Mouse (Mus musculus) hindbrain, postnatal 0 days (tissue): Measurements from ENCODE around the gene Gpatch2. TPM values are rescaled to one million over a fixed set of nuclear protein-coding genes. Genes with fewer than 3 reads are reported as not detected.
A peak's percentile ranks its signal among the peaks of the same experiment; 100 is the strongest.

ENCODE experiments used
- ATAC-seq: fragments of 200-750 bp; cut with Nextera tagmentation; 2 replicates; pipeline ENCODE4 v1.8.0; 2017; ENCODE audit warnings: mild to moderate bottlenecking, moderate TSS enrichment, moderate library complexity
- DNase-seq: peaks from one replicate; pipeline ENCODE4 v3.0.0-alpha.2; 2015; ENCODE audit warnings: low spot score
- H3K27ac ChIP-seq: fragments of 300-500 bp; sonication (generic); 2 replicates; pipeline ENCODE4 v1.5.1; 2014; ENCODE audit warnings: mild to moderate bottlenecking
- H3K27me3 ChIP-seq: fragments of 300-500 bp; sonication (generic); 2 replicates; pipeline ENCODE4 v1.6.1; 2014; ENCODE audit warnings: low read length, mixed read lengths; ENCODE audit not compliant: insufficient read depth
- H3K36me3 ChIP-seq: fragments of 300-500 bp; sonication (generic); 2 replicates; pipeline ENCODE4 v1.6.1; 2014; ENCODE audit warnings: low read length, mixed read lengths; ENCODE audit not compliant: insufficient read depth
- H3K4me1 ChIP-seq: fragments of 300-500 bp; sonication (generic); 2 replicates; pipeline ENCODE4 v1.6.1; 2014; ENCODE audit warnings: antibody characterized with exemption, low read length, mixed read lengths; ENCODE audit not compliant: insufficient read depth
- H3K4me2 ChIP-seq: fragments of 300-500 bp; sonication (generic); 2 replicates; pipeline ENCODE4 v1.6.1; 2014; ENCODE audit warnings: low read depth, mild to moderate bottlenecking, low read length, moderate library complexity, mixed read lengths
- H3K4me3 ChIP-seq: fragments of 300-500 bp; sonication (generic); 2 replicates; pipeline ENCODE4 v1.5.1; 2014; ENCODE audit warnings: low read length
- H3K9ac ChIP-seq: fragments of 300-500 bp; sonication (generic); replicated peaks from 2 replicates; pipeline ENCODE4 v1.6.1; 2014; ENCODE audit warnings: mild to moderate bottlenecking, low read length, moderate library complexity, mixed read lengths
- H3K9me3 ChIP-seq: fragments of 300-500 bp; sonication (generic); 2 replicates; pipeline ENCODE4 v1.6.1; 2016; ENCODE audit warnings: low read length, mixed read lengths
- CTCF ChIP-seq: IDR thresholded peaks from 2 replicates; pipeline ENCODE4 v1.5.1; 2016; ENCODE audit warnings: antibody characterized with exemption, control low read depth, low read depth
- WGBS: fragments of 180-500 bp; shearing (Covaris S2); extraction: QIAGEN DNeasy Blood & Tissue Kit; methylation state at CpG from one replicate; pipeline ENCODE4 v1.1.7; 2014; 5-methylcytosine and 5-hydroxymethylcytosine counted together
- polyA plus RNA-seq: library from polyadenylated mRNA; unstranded; fragments of >200 nt; fragmentation: Nextera tagmentation; extraction: Ambion mirVana; gene quantifications from 2 replicates; pipeline ENCODE4 v1.2.1, GENCODE M21; 2015
- total RNA-seq: library from RNA; depleted of rRNA; stranded (reverse); fragments of >200 nt; gene quantifications from 2 replicates; pipeline ENCODE4 v1.2.3, GENCODE M21; 2014

The Gpatch2 gene
- total and polyA plus RNA-seq, 2 experiments from 2014 or later = 12.4 to 20.1 TPM

- H3K9ac ChIP-seq = no peak overlapping the region
- ATAC-seq (no peak), DNase-seq (peak; percentile 51)
- TF ChIP-seq CTCF = no peak
- H3K36me3 ChIP-seq = no peaks in the 10 kb centered on the region
- 52% methylated on average over 5 of the region's 5 CpGs for WGBS
- H3K27ac ChIP-seq = no peak overlapping the region
- H3K4me3 ChIP-seq = no peak overlapping the region
- H3K4me2 ChIP-seq = no peak overlapping the region
- no peaks in the 10 kb centered on the region for H3K4me1 ChIP-seq
- H3K27me3 ChIP-seq = no peaks in the 10 kb centered on the region
- no peaks in the 10 kb centered on the region for H3K9me3 ChIP-seq
Measured at GRCm38 (mm10) chr1:187345156-187345555, 129.8 kb downstream of the Gpatch2 start.

GRCm38 (mm10) chr1:187346923-187347322 is 131.6 kb downstream of the Gpatch2 start:
- Histone ChIP-seq H3K4me3 (no peak overlapping the region), H3K4me1 (no peaks in the 10 kb centered on the region), H3K36me3 (no peaks in the 10 kb centered on the region), H3K4me2 (no peak overlapping the region), H3K27me3 (no peaks in the 10 kb centered on the region), H3K9me3 (no peaks in the 10 kb centered on the region), H3K27ac (no peak overlapping the region), H3K9ac (no peak overlapping the region)
- no peak for TF ChIP-seq CTCF
- DNase-seq (no peak), ATAC-seq (no peak)
- 90% methylated on average over 11 of the region's 11 CpGs for WGBS

DNA sequence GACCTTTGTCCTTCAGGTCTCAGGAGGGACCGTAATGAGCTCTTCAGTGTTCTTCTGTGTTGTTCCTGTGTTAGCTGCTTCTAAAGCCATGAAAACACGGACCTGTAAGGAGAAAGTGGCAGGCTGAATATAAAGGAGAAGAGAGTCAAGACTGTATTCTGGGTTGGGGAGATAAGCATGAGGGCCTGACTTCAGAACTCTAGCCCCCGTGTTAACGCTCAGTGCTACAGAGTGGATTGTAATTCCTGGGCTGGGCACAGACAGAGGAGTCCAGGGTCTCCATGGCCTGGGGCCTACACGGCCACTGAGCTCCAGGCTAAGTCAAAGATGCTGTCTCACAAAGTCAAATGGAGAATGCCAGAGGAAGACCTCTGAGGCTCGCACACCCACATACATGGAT is 132.3 kb downstream of the Gpatch2 start:
- H3K27ac ChIP-seq = no peak overlapping the region
- no peaks in the 10 kb centered on the region for H3K36me3 ChIP-seq
- no peak overlapping the region for H3K9ac ChIP-seq
- no peaks in the 10 kb centered on the region for H3K4me1 ChIP-seq
- no peak overlapping the region for H3K4me2 ChIP-seq
- WGBS = 94% methylated on average over 6 of the region's 6 CpGs
- no peaks in the 10 kb centered on the region for H3K9me3 ChIP-seq
- TF ChIP-seq CTCF = no peak
- DNase-seq = no peak
- ATAC-seq = no peak
- no peaks in the 10 kb centered on the region for H3K27me3 ChIP-seq
- H3K4me3 ChIP-seq = no peak overlapping the region

- Histone ChIP-seq H3K4me1 (no peaks in the 10 kb centered on the region), H3K9ac (no peak overlapping the region), H3K4me2 (no peak overlapping the region), H3K4me3 (no peak overlapping the region), H3K36me3 (no peaks in the 10 kb centered on the region), H3K9me3 (no peaks in the 10 kb centered on the region), H3K27me3 (no peaks in the 10 kb centered on the region), H3K27ac (no peak overlapping the region)
- no peak for ATAC-seq
- DNase-seq = no peak
- 97% methylated on average over 26 of the region's 26 CpGs for WGBS
- no peak for TF ChIP-seq CTCF
Measured at GRCm38 (mm10) chr1:187348053-187348820, 132.9 kb downstream of the Gpatch2 start.

GRCm38 (mm10) chr1:187348859-187349258 is 133.6 kb downstream of the Gpatch2 start:
- 81% methylated on average over 14 of the region's 14 CpGs for WGBS
- Histone ChIP-seq H3K4me3 (no peak overlapping the region), H3K9ac (no peak overlapping the region), H3K4me2 (no peak overlapping the region), H3K4me1 (no peaks in the 10 kb centered on the region), H3K36me3 (no peaks in the 10 kb centered on the region), H3K9me3 (no peaks in the 10 kb centered on the region), H3K27ac (no peak overlapping the region), H3K27me3 (no peaks in the 10 kb centered on the region)
- no peak for ATAC-seq
- no peak for TF ChIP-seq CTCF
- DNase-seq = no peak

DNA sequence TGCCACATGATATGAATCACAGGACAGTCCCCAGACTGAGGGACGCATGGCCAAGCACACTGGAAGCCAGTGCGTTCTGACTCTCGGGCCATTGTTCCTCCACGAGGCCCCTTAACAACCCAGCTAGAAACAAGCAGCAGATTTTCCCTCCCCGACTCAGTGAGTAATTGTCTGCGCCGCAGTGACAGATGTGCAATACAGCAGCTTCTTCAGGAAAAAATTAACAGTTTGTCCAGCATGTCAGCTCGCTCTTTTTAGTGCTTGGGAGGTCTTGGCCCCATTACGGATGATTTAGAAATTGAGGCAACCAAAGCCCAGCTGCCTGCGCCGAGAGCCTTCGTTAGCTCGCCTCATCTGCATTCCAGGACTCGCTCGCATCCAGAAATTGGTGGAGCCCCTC is 140.9 kb downstream of the Gpatch2 start:
- ATAC-seq (peak; percentile 32; the same call in 1 of the 2 replicates), DNase-seq (peak; percentile 30)
- Histone ChIP-seq H3K36me3 (no peaks in the 10 kb centered on the region), H3K9me3 (no peaks in the 10 kb centered on the region), H3K27ac (no peak overlapping the region), H3K9ac (no peak overlapping the region), H3K27me3 (no peaks in the 10 kb centered on the region), H3K4me3 (no peak overlapping the region), H3K4me1 (0 out of 2 replicates have a peak, but pooled peaks cover 5% of the 10 kb centered on the region), H3K4me2 (no peak overlapping the region)
- 50% methylated on average over 15 of the region's 15 CpGs for WGBS
- no peak for TF ChIP-seq CTCF

DNA sequence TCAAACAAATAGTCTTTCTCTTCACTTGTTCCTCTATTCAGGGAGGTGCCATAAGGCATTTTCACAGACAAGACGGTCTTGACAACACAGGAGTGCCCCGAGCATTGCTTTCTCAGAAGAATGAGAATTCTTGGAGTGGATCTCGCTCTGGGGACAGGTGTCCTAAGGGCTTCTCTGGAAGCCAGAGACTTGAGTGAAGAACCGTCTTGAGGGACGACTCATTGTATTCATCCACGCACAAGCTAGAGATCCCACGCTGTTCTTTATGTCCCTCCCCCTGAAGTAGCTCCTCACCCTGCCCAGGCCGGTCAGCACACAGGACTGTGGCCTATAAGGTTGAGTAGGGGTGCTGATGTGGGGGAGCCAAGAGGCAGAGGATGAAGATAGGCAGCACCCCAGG is 141.6 kb downstream of the Gpatch2 start:
- Histone ChIP-seq H3K4me2 (no peak overlapping the region), H3K27me3 (no peaks in the 10 kb centered on the region), H3K27ac (no peak overlapping the region), H3K4me3 (no peak overlapping the region), H3K4me1 (0 out of 2 replicates have a peak, but pooled peaks cover 5% of the 10 kb centered on the region), H3K36me3 (no peaks in the 10 kb centered on the region), H3K9me3 (no peaks in the 10 kb centered on the region), H3K9ac (no peak overlapping the region)
- DNase-seq (no peak), ATAC-seq (no peak)
- WGBS = 87% methylated on average over 8 of the region's 8 CpGs
- no peak for TF ChIP-seq CTCF
